Mouse (Mus musculus): ENCODE results near the gene Setd4.

DNA sequence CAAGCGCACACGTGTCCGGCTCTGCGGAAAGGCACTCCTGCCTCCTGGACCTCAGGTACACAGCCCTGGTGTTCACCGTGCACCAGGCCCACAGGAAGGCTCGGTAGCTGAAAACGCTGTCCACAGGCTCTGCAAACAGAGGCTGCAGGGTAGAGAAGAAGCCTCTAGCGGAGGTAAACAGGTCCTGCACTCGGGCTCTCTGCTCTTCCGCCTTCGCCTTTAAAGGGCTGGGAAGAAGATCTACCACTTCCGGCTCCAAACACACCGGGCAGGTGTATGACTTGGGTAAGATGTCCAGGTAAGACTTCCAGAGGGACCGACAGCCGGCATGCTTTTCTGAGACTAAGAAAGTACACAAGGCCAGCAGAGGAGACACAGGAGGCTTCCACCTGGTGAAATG, 12.9 kb downstream of the Setd4 start:
- TF ChIP-seq POLR2A (IDR thresholded peaks at IDR 0.05; ENCODE audit: insufficient read depth, low read depth, low read length) (no peak), CTCF (IDR thresholded peaks at IDR 0.05; ENCODE audit: insufficient read depth, low read depth, low read length) (no peak)
